Mouse (Mus musculus) frontal cortex, postnatal 14 days (tissue): ENCODE results near the gene Gm10192.
"Not testable (repeated sequence)": the region's sequence is repeated elsewhere in the genome, so short reads cannot be mapped to it uniquely, and the experiment has no call there.

ENCODE experiments used
- DNase-seq, 2 experiments: peaks; one replicate each; pipeline ENCODE4 v3.0.0; 2022; ENCODE audit warnings: low spot score in 2 of 2

Gm10192 gene

GRCm38 (mm10) chr4:97183066-97183465, at the start of gene Gm10192:
TSS of gene Gm10192 (minus strand) at chr4:97183166.
- not testable (repeated sequence) for DNase-seq

GRCm38 (mm10) chr4:97230411-97231104, 47.6 kb upstream of the Gm10192 start:
- no peak for DNase-seq

GRCm38 (mm10) chr4:97219701-97220100, 36.7 kb upstream of the Gm10192 start:
- no peak for DNase-seq

DNA sequence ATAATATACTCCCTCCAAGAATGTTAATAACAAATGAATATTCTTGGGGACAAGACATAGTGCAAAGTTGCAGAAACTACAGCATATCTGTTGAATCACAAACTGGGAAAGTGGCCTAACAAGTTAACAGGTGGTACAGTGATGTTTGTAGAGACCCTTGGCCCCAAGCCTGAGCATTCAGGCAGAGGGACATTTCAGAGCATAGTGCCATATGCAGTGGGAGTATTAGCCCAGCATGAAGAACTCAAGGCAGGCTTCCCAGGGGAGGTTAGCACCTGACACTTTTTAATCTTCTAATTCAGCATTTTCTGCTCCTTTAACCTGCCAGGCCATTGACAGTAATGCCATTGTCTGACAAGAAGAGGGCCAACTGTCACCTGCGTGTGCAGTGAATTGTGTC, 34.9 kb upstream of the Gm10192 start:
- DNase-seq, result no peak

- no peak for DNase-seq
Observed at GRCm38 (mm10) chr4:97212514-97212913, 29.5 kb upstream of the Gm10192 start.

DNA sequence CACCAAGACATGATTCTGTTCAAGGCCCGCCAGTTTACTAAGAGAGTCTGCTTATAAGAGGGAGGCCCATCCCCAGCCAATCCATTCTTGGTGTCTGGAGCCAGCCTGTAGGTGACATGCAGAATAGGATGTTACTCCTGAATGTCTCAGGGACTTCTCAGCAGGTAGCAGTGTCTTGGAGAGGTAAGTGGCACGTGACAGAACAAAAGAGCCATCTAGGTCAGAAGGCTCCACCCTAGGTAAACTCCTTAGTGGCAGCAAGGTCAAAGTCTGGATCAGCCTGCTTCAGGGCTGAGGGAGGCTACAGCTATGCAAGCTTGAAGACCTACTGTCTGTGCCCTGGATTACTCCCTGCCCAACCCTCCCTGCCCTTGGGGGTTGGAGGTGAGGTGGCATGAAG, 20.0 kb upstream of the Gm10192 start:
- DNase-seq, result not testable (repeated sequence)

GRCm38 (mm10) chr4:97193176-97193575, 10.2 kb upstream of the Gm10192 start:
- DNase-seq, result peak in 1 of 2 experiments; percentile 4

GRCm38 (mm10) chr4:97192601-97193000, 9.6 kb upstream of the Gm10192 start:
- DNase-seq, result no peak

- DNase-seq, result no peak
Observed at GRCm38 (mm10) chr4:97180396-97180795, 2.6 kb downstream of the Gm10192 start.

GRCm38 (mm10) chr4:97156841-97157345, 26.1 kb downstream of the Gm10192 start:
- no peak for DNase-seq

DNA sequence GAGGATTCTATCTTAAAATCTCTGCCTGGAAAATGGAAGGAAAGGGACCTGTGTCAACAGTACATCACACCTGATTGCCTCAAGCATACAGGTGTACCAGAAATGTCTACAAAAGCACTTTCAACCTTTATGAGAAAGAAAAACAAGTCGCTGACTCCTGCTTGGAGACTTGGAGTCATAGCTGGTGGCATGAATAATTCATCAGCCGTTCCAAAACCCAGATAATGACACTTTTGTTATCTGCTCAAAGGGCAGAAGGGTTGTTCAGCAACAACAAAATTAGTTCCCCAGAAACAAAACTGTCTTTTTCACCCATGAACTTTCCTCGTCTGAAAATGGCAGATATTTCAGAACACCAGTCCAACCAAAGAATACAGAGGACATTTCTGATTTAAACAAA, 26.9 kb downstream of the Gm10192 start:
- DNase-seq, result no peak

GRCm38 (mm10) chr4:97153554-97153953, 29.4 kb downstream of the Gm10192 start:
- no peak for DNase-seq

GRCm38 (mm10) chr4:97142484-97142883, 40.5 kb downstream of the Gm10192 start:
- no peak for DNase-seq
